Mouse (Mus musculus): ENCODE data around the gene Pign. TPM values are rescaled to one million over a fixed set of nuclear protein-coding genes. Genes with fewer than 3 reads are reported as not detected.

The Pign gene
- polyA plus RNA-seq, 1 experiment from 2014 or later: 15.9 TPM

DNA sequence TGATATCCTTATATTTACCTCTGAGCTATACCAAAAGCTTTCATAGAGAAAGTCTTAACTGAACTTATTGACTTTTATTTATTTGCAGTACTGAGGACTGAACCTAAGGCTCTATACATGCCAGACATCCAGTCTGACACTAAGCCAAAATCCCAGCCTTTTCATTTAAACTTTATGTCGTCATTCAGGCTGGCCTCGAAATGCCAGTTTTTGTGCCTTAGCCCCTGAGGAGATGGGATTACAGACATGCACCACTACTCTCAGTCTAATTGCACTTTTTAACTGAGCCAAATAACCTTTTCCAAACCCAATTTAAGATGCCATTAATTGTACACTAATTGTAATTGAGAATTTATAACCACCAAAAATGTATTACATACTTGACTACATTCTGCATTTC is 73.8 kb downstream of the Pign start:
- 39% methylated on average over 2 of the region's 2 CpGs for WGBS
- Histone ChIP-seq H3K36me3 (ENCODE audit: control insufficient read depth, insufficient read depth, low read length) (no peaks in the 10 kb centered on the region), H3K27me3 (ENCODE audit: control insufficient read depth, insufficient read depth, low read length) (no peaks in the 10 kb centered on the region), H3K4me1 (replicated peaks; ENCODE audit: control insufficient read depth, insufficient read depth, low read length) (no peaks in the 10 kb centered on the region), H3K27ac (ENCODE audit: low read depth, low read length) (no peak overlapping the region), H3K9ac (ENCODE audit: low read length) (no peak overlapping the region), H3K4me3 (ENCODE audit: low read depth, low read length) (no peak overlapping the region), H3K9me3 (ENCODE audit: control insufficient read depth, low read length) (no peaks in the 10 kb centered on the region), H3K4me2 (ENCODE audit: low read depth, low read length, severe bottlenecking) (no peak overlapping the region)
- ATAC-seq (replicated peaks; ENCODE audit: low FRiP score) (no peak), DNase-seq (ENCODE audit: low spot score) (no peak)

GRCm38 (mm10) chr1:105588697-105589096 is 74.8 kb downstream of the Pign start:
- H3K4me1 ChIP-seq (replicated peaks; ENCODE audit: control insufficient read depth, insufficient read depth, low read length): no peaks in the 10 kb centered on the region
- H3K36me3 ChIP-seq (ENCODE audit: control insufficient read depth, insufficient read depth, low read length): no peaks in the 10 kb centered on the region
- no peak overlapping the region for H3K4me2 ChIP-seq (ENCODE audit: low read depth, low read length, severe bottlenecking)
- H3K9me3 ChIP-seq (ENCODE audit: control insufficient read depth, low read length): no peaks in the 10 kb centered on the region
- H3K9ac ChIP-seq (ENCODE audit: low read length): no peak overlapping the region
- H3K27me3 ChIP-seq (ENCODE audit: control insufficient read depth, insufficient read depth, low read length): no peaks in the 10 kb centered on the region
- no peak overlapping the region for H3K4me3 ChIP-seq (ENCODE audit: low read depth, low read length)
- 91% methylated on average over 5 of the region's 5 CpGs for WGBS
- H3K27ac ChIP-seq (ENCODE audit: low read depth, low read length): no peak overlapping the region
- DNase-seq (ENCODE audit: low spot score) (no peak), ATAC-seq (replicated peaks; ENCODE audit: low FRiP score) (no peak)

DNA sequence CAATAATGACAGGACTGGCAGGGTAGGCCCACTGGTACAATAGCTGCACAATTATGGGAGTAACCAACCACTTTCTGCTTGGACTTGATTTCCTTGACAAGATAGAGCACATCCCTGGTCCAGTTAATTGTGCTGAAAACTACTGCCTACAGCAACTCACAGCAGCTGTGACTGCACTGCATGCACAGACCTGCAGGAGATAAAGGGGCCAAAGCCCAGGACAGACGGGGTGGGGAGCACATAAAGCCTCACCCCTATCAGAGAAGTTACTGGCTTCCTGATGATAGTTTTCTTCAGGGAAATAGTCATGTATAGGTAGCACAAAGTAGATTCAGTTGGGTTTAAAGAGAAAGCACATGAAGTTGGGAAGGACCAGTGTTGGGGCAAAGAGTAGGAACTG is 80.7 kb downstream of the Pign start:
- no peak overlapping the region for H3K9ac ChIP-seq (ENCODE audit: low read length)
- ATAC-seq (replicated peaks; ENCODE audit: low FRiP score) (no peak), DNase-seq (ENCODE audit: low spot score) (no peak)
- H3K27ac ChIP-seq (ENCODE audit: low read depth, low read length): no peak overlapping the region
- H3K4me2 ChIP-seq (ENCODE audit: low read depth, low read length, severe bottlenecking): no peak overlapping the region
- 88% methylated on average over 1 of the region's 1 CpGs for WGBS
- H3K36me3 ChIP-seq (ENCODE audit: control insufficient read depth, insufficient read depth, low read length): no peaks in the 10 kb centered on the region
- no peaks in the 10 kb centered on the region for H3K27me3 ChIP-seq (ENCODE audit: control insufficient read depth, insufficient read depth, low read length)
- no peaks in the 10 kb centered on the region for H3K4me1 ChIP-seq (replicated peaks; ENCODE audit: control insufficient read depth, insufficient read depth, low read length)
- no peak overlapping the region for H3K4me3 ChIP-seq (ENCODE audit: low read depth, low read length)
- H3K9me3 ChIP-seq (ENCODE audit: control insufficient read depth, low read length): no peaks in the 10 kb centered on the region

DNA sequence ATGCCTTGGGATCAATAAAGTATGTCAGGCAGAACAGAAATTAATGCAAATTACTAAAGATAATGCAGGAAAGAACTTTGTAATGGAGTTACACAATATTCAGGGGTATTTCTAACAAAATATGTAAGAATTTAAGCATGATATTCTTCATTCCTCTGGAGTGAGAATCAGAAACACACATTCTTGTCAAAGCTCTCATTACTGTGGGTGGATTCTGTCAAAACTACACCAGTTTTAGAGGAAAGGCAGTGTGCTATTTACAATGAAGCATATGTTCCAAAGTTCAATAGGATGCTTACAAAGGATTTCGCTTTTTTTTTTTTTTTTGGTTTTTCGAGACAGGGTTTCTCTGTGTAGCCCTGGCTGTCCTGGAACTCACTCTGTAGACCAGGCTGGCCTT is 82.6 kb downstream of the Pign start:
- Histone ChIP-seq H3K36me3 (ENCODE audit: control insufficient read depth, insufficient read depth, low read length) (no peaks in the 10 kb centered on the region), H3K4me2 (ENCODE audit: low read depth, low read length, severe bottlenecking) (no peak overlapping the region), H3K27me3 (ENCODE audit: control insufficient read depth, insufficient read depth, low read length) (no peaks in the 10 kb centered on the region), H3K9ac (ENCODE audit: low read length) (no peak overlapping the region), H3K9me3 (ENCODE audit: control insufficient read depth, low read length) (no peaks in the 10 kb centered on the region), H3K4me1 (replicated peaks; ENCODE audit: control insufficient read depth, insufficient read depth, low read length) (no peaks in the 10 kb centered on the region), H3K4me3 (ENCODE audit: low read depth, low read length) (no peak overlapping the region), H3K27ac (ENCODE audit: low read depth, low read length) (no peak overlapping the region)
- DNase-seq (ENCODE audit: low spot score): no peak
- no peak for ATAC-seq (replicated peaks; ENCODE audit: low FRiP score)
- WGBS: 91% methylated on average over 2 of the region's 2 CpGs

GRCm38 (mm10) chr1:105566051-105566450 is 97.4 kb downstream of the Pign start:
- 88% methylated on average over 3 of the region's 3 CpGs for WGBS
- no peak for ATAC-seq (replicated peaks; ENCODE audit: low FRiP score)
- no peak overlapping the region for H3K4me2 ChIP-seq (ENCODE audit: low read depth, low read length, severe bottlenecking)
- no peaks in the 10 kb centered on the region for H3K36me3 ChIP-seq (ENCODE audit: control insufficient read depth, insufficient read depth, low read length)
- no peak overlapping the region for H3K9ac ChIP-seq (ENCODE audit: low read length)
- H3K4me3 ChIP-seq (ENCODE audit: low read depth, low read length): no peak overlapping the region
- no peaks in the 10 kb centered on the region for H3K27me3 ChIP-seq (ENCODE audit: control insufficient read depth, insufficient read depth, low read length)
- no peak for DNase-seq (ENCODE audit: low spot score)
- no peaks in the 10 kb centered on the region for H3K4me1 ChIP-seq (replicated peaks; ENCODE audit: control insufficient read depth, insufficient read depth, low read length)
- H3K27ac ChIP-seq (ENCODE audit: low read depth, low read length): no peak overlapping the region
- H3K9me3 ChIP-seq (ENCODE audit: control insufficient read depth, low read length): no peaks in the 10 kb centered on the region

DNA sequence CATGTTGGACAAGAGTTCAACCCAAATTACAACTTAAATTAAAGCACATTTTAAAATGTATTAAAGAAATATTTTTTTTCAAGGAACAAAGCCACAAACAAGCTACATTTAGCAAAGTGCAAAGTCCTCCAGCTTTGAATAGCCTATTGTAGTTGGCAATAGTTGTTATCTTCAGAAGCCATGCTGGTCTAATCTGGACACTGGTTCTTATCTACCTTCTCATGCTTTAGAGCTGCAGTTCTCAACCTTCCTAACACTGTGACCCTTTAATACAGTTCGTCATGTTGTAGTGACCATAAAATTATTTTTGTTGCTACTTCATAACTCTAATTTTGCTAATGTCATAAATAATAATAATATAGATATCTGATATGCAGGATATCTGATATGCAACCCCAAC is 99.2 kb downstream of the Pign start:
- Histone ChIP-seq H3K4me1 (replicated peaks; ENCODE audit: control insufficient read depth, insufficient read depth, low read length) (no peaks in the 10 kb centered on the region), H3K4me2 (ENCODE audit: low read depth, low read length, severe bottlenecking) (no peak overlapping the region), H3K36me3 (ENCODE audit: control insufficient read depth, insufficient read depth, low read length) (no peaks in the 10 kb centered on the region), H3K4me3 (ENCODE audit: low read depth, low read length) (no peak overlapping the region), H3K27ac (ENCODE audit: low read depth, low read length) (no peak overlapping the region), H3K9ac (ENCODE audit: low read length) (no peak overlapping the region), H3K9me3 (ENCODE audit: control insufficient read depth, low read length) (no peaks in the 10 kb centered on the region), H3K27me3 (ENCODE audit: control insufficient read depth, insufficient read depth, low read length) (no peaks in the 10 kb centered on the region)
- WGBS: 91% methylated on average over 1 of the region's 1 CpGs
- DNase-seq (ENCODE audit: low spot score) (no peak), ATAC-seq (replicated peaks; ENCODE audit: low FRiP score) (no peak)

GRCm38 (mm10) chr1:105563821-105564220 is 99.7 kb downstream of the Pign start:
- no peaks in the 10 kb centered on the region for H3K4me1 ChIP-seq (replicated peaks; ENCODE audit: control insufficient read depth, insufficient read depth, low read length)
- WGBS: 81% methylated on average over 2 of the region's 2 CpGs
- no peaks in the 10 kb centered on the region for H3K9me3 ChIP-seq (ENCODE audit: control insufficient read depth, low read length)
- ATAC-seq (replicated peaks; ENCODE audit: low FRiP score): no peak
- H3K27ac ChIP-seq (ENCODE audit: low read depth, low read length): no peak overlapping the region
- H3K4me2 ChIP-seq (ENCODE audit: low read depth, low read length, severe bottlenecking): no peak overlapping the region
- H3K27me3 ChIP-seq (ENCODE audit: control insufficient read depth, insufficient read depth, low read length): no peaks in the 10 kb centered on the region
- no peak for DNase-seq (ENCODE audit: low spot score)
- no peak overlapping the region for H3K4me3 ChIP-seq (ENCODE audit: low read depth, low read length)
- no peak overlapping the region for H3K9ac ChIP-seq (ENCODE audit: low read length)
- H3K36me3 ChIP-seq (ENCODE audit: control insufficient read depth, insufficient read depth, low read length): no peaks in the 10 kb centered on the region

DNA sequence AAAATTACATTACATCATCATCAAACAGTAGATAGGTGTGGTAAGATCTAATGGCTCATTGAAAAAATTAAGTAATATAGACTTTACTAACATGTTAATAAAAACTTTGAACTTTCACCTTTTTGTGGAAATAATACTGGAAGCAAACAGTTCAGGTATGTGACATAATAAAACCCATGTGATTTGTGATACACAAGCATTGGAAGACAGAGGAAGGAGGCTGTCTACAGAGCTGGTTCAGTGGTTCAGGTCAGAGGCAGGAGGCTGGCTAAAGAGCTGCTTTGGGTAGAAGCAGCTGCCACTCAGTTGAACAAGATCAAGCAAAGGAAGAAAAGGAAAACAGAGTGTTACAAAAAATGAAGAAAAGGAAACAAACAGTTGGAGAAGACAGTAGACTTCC is 107.4 kb downstream of the Pign start:
- ATAC-seq (replicated peaks; ENCODE audit: low FRiP score) (no peak), DNase-seq (ENCODE audit: low spot score) (no peak)
- Histone ChIP-seq H3K4me2 (ENCODE audit: low read depth, low read length, severe bottlenecking) (no peak overlapping the region), H3K27ac (ENCODE audit: low read depth, low read length) (no peak overlapping the region), H3K9ac (ENCODE audit: low read length) (no peak overlapping the region), H3K9me3 (ENCODE audit: control insufficient read depth, low read length) (no peaks in the 10 kb centered on the region), H3K36me3 (ENCODE audit: control insufficient read depth, insufficient read depth, low read length) (no peaks in the 10 kb centered on the region), H3K27me3 (ENCODE audit: control insufficient read depth, insufficient read depth, low read length) (no peaks in the 10 kb centered on the region), H3K4me3 (ENCODE audit: low read depth, low read length) (no peak overlapping the region), H3K4me1 (replicated peaks; ENCODE audit: control insufficient read depth, insufficient read depth, low read length) (no peaks in the 10 kb centered on the region)

DNA sequence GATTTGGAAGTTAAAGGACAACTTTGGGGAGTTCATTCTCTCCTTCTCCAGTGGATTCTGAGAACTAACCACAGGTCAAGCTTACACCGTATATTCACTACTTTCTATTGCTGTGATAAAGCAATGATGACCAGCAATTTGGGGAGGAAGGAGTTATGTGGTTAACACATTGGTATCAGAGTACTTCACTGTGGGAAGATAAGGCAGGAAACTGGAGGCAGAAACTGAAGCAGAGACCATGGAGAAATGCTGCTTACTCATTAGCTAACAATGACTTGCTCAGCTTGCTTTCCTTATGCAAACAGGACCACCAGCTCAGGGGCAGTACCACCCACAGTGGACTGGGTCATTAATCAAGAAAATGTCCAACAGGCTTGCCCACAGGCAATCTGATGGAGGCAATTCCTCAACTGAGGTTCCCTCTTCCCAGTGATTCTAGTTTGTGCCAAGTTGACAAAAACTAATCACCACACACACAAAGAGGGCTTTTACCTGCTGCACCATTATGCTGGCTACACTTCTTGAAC is 108.2 kb downstream of the Pign start:
- DNase-seq (ENCODE audit: low spot score) (no peak), ATAC-seq (replicated peaks; ENCODE audit: low FRiP score) (no peak)
- H3K9me3 ChIP-seq (ENCODE audit: control insufficient read depth, low read length): no peaks in the 10 kb centered on the region
- H3K4me1 ChIP-seq (replicated peaks; ENCODE audit: control insufficient read depth, insufficient read depth, low read length): no peaks in the 10 kb centered on the region
- H3K27ac ChIP-seq (ENCODE audit: low read depth, low read length): no peak overlapping the region
- H3K9ac ChIP-seq (ENCODE audit: low read length): no peak overlapping the region
- no peak overlapping the region for H3K4me3 ChIP-seq (ENCODE audit: low read depth, low read length)
- H3K4me2 ChIP-seq (ENCODE audit: low read depth, low read length, severe bottlenecking): no peak overlapping the region
- H3K27me3 ChIP-seq (ENCODE audit: control insufficient read depth, insufficient read depth, low read length): no peaks in the 10 kb centered on the region
- WGBS: 75% methylated on average over 1 of the region's 1 CpGs
- no peaks in the 10 kb centered on the region for H3K36me3 ChIP-seq (ENCODE audit: control insufficient read depth, insufficient read depth, low read length)
